Mouse (Mus musculus) heart, adult 2 months (tissue): ENCODE results near the gene Aida. TPM values are rescaled to one million over a fixed set of nuclear protein-coding genes. Genes with fewer than 3 reads are reported as not detected.

Experiments
- DNase-seq, 2 experiments: peaks; one replicate each; pipeline ENCODE4 v3.0.0; 2021
- H3K27ac ChIP-seq: fragments of 200-600 bp; 2 replicates; pipeline ENCODE4 v1.8.1; 2022
- H3K27me3 ChIP-seq: fragments of 200-500 bp; 2 replicates; pipeline ENCODE4 v1.6.1; 2012; ENCODE audit warnings: mild to moderate bottlenecking, low read length, inconsistent platforms, mixed read lengths; ENCODE audit not compliant: control insufficient read depth, insufficient read depth
- H3K36me3 ChIP-seq: fragments of 200-500 bp; 2 replicates; pipeline ENCODE4 v1.6.1; 2012; ENCODE audit warnings: low read length, inconsistent platforms; ENCODE audit not compliant: control insufficient read depth, insufficient read depth
- H3K4me1 ChIP-seq: fragments of 200-500 bp; 2 replicates; pipeline ENCODE4 v1.6.1; 2011; ENCODE audit warnings: low read length; ENCODE audit not compliant: control insufficient read depth, insufficient read depth
- H3K4me3 ChIP-seq: fragments of 200-600 bp; 2 replicates; pipeline ENCODE4 v1.8.1; 2022
- H3K79me2 ChIP-seq: fragments of 200-500 bp; replicated peaks from 2 replicates; pipeline ENCODE4 v1.6.1; 2012; ENCODE audit warnings: mild to moderate bottlenecking, inconsistent platforms, low read length, moderate library complexity, mixed read lengths; ENCODE audit not compliant: control insufficient read depth, insufficient read depth
- H3K9ac ChIP-seq: fragments of 200-500 bp; 2 replicates; pipeline ENCODE4 v1.6.1; 2012; ENCODE audit warnings: low read depth, mild to moderate bottlenecking, control low read depth, inconsistent platforms, low read length, mixed read lengths
- CTCF ChIP-seq: fragments of 200-600 bp; IDR thresholded peaks from 2 replicates; pipeline ENCODE4 v1.8.1; 2022; ENCODE audit warnings: antibody characterized with exemption, mild to moderate bottlenecking, moderate library complexity
- EP300 ChIP-seq: fragments of 200-500 bp; IDR thresholded peaks from 2 replicates; pipeline ENCODE4 v1.6.1; 2011; ENCODE audit warnings: low read depth, low read length, control low read depth; ENCODE audit not compliant: insufficient read depth
- POLR2A ChIP-seq: fragments of 200-500 bp; IDR thresholded peaks from 2 replicates; pipeline ENCODE4 v1.6.1; 2011; ENCODE audit warnings: mild to moderate bottlenecking, low read depth, low read length, control low read depth; ENCODE audit not compliant: insufficient read depth
- WGBS: fragments of 180-500 bp; shearing (Covaris S2); methylation state at CpG from one replicate; pipeline ENCODE4 v1.1.7; 2018; 5-methylcytosine and 5-hydroxymethylcytosine counted together
- intact Hi-C: fragments of 180-260 bp; cut with DNase I; formaldehyde crosslinking; loops from one replicate; pipeline ENCODE4 v1.15.1; 2025
- polyA plus RNA-seq: library from polyadenylated mRNA; depleted of rRNA; stranded (reverse); fragments of >200 nt; gene quantifications from 2 replicates; pipeline ENCODE4 v1.2.3, GENCODE M21; 2012; rRNA removed
- total RNA-seq, 2 experiments: library from RNA; stranded (reverse); gene quantifications; 2 replicates each; pipeline ENCODE4 v1.2.3; 2021

Aida gene
- total and polyA plus RNA-seq, 3 experiments = 16.9 to 28.5 (median 27.6) TPM

GRCm38 (mm10) chr1:183368601-183369400, 72.4 kb downstream of the Aida start:
- no peaks in the 10 kb centered on the region for H3K36me3 ChIP-seq
- no peaks in the 10 kb centered on the region for H3K27me3 ChIP-seq
- 2% methylated on average over 56 of the region's 56 CpGs for WGBS
- peak in 1 of 2 experiments; percentile 7 for DNase-seq
- H3K79me2 ChIP-seq = no peaks in the 10 kb centered on the region
- peak overlapping the region; percentile 87 for H3K4me3 ChIP-seq
- peak overlapping the region; percentile 85 for H3K9ac ChIP-seq
- TF ChIP-seq POLR2A (no peak), EP300 (no peak), CTCF (no peak)
- intact Hi-C loops = loop anchor here (2.0 kb wide), 1 partner anchor 24 kb away; no protein-coding TSS in a partner anchor
- 0 out of 2 replicates have a peak, but pooled peaks cover 2% of the 10 kb centered on the region for H3K4me1 ChIP-seq
- H3K27ac ChIP-seq = peak overlapping the region; percentile 89

- 0 out of 2 replicates have a peak, but pooled peaks cover 2% of the 10 kb centered on the region for H3K4me1 ChIP-seq
- intact Hi-C loops = loop anchor here (1.0 to 2.0 kb wide), 2 partner anchors 20 to 25 kb away; no protein-coding TSS in a partner anchor
- peak; percentile 82; the same call in 1 of the 2 replicates for TF ChIP-seq POLR2A
- peak; percentile 43 for TF ChIP-seq CTCF
- TF ChIP-seq EP300 = 0 out of 2 replicates have a peak, but pooled peaks have one; percentile 16
- H3K36me3 ChIP-seq = no peaks in the 10 kb centered on the region
- H3K4me3 ChIP-seq = peak within 1 kb of the TSS; percentile 87
- DNase-seq = peak; percentile 96
- WGBS = 1% methylated on average over 51 of the region's 51 CpGs
- no peaks in the 10 kb centered on the region for H3K27me3 ChIP-seq
- H3K27ac ChIP-seq = peak within 1 kb of the TSS; percentile 89
- H3K9ac ChIP-seq = peak within 1 kb of the TSS; percentile 85
- no peaks in the 10 kb centered on the region for H3K79me2 ChIP-seq
These were observed 73.1 kb downstream of the Aida start, which contains the start of gene Mia3 for GRCm38 (mm10) chr1:183369427-183370014. Mia3 (minus strand) TSS chr1:183369553.

DNA sequence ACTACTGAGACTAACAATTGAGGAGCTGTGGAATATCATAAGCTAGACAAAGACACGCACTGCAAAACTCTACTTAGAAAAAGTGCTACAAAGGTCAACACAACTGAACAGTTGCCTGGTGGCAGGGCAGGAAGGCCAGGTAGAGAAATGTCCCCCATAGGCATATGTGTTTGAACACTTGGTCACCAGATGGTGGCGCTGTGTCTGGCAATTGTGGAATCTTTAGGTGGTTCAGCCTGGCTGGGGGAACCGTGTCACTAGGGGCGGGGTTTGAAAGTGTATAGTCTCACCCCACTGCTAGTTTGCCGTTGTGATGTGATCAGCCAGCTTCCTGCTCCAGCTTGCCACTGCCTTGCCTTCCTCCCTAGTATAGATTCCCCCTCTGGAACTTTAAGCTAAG, 78.3 kb downstream of the Aida start:
- 76% methylated on average over 5 of the region's 5 CpGs for WGBS
- Histone ChIP-seq H3K27ac (no peak overlapping the region), H3K79me2 (no peaks in the 10 kb centered on the region), H3K4me3 (no peak overlapping the region), H3K9ac (no peak overlapping the region), H3K36me3 (no peaks in the 10 kb centered on the region), H3K4me1 (peaks cover 3% of the 10 kb centered on the region; the same call in 1 of the 2 replicates), H3K27me3 (no peaks in the 10 kb centered on the region)
- intact Hi-C loops = no loop called here
- no peak for TF ChIP-seq CTCF
- TF ChIP-seq EP300 = no peak
- no peak for TF ChIP-seq POLR2A
- DNase-seq = no peak

Other genes with a start within 250 kb of the Aida start
- 1 to 10 TPM; 7.3 to 8.4 TPM for gene Disp1, start 75.1 kb upstream of the Aida start, total RNA-seq
- 10.6 and 12.6 TPM in 2 replicates for gene Disp1, start 75.1 kb upstream of the Aida start, polyA plus RNA-seq
- 10 to 100 TPM; 31.5 to 32.9 TPM for gene Brox, start 679 bp downstream of the Aida start, total RNA-seq
- 15.0 and 25.9 TPM in 2 replicates for gene Brox, start 679 bp downstream of the Aida start, polyA plus RNA-seq
- 100 to 1,000 TPM; 101 to 129 TPM for gene Mia3, start 73.0 kb downstream of the Aida start, total RNA-seq
- 51.6 and 64.3 TPM in 2 replicates for gene Mia3, start 73.0 kb downstream of the Aida start, polyA plus RNA-seq
- 10 to 100 TPM; 18.4 to 21.7 TPM for gene Taf1a, start 92.4 kb downstream of the Aida start, total RNA-seq
- 10.2 and 17.8 TPM in 2 replicates for gene Taf1a, start 92.4 kb downstream of the Aida start, polyA plus RNA-seq
- gene Hhipl2, start 121.6 kb downstream of the Aida start, total RNA-seq = not detected
- gene Hhipl2, start 121.6 kb downstream of the Aida start, polyA plus RNA-seq = 1.4 and 2.1 TPM in 2 replicates